Mouse (Mus musculus) liver, embryonic 13.5 days (tissue): ENCODE data around the gene Pja2. TPM values are rescaled to one million over a fixed set of nuclear protein-coding genes. Genes with fewer than 3 reads are reported as not detected.
"Not testable (repeated sequence)": the region's sequence is repeated elsewhere in the genome, so short reads cannot be mapped to it uniquely, and the experiment has no call there.

Source experiments
- ATAC-seq: fragments of 200-750 bp; cut with Nextera tagmentation; 2 replicates; pipeline ENCODE4 v1.8.0; 2017; ENCODE audit warnings: low read depth, mild to moderate bottlenecking, moderate number of reproducible peaks, moderate library complexity
- DNase-seq: peaks from one replicate; pipeline ENCODE4 v3.0.0; 2022
- H3K27ac ChIP-seq: fragments of 300-500 bp; sonication (generic); 2 replicates; pipeline ENCODE4 v1.5.1; 2015; ENCODE audit warnings: moderate library complexity, mild to moderate bottlenecking, inconsistent platforms
- H3K27me3 ChIP-seq: fragments of 300-500 bp; sonication (generic); 2 replicates; pipeline ENCODE4 v1.6.1; 2015; ENCODE audit warnings: mild to moderate bottlenecking, inconsistent platforms
- H3K36me3 ChIP-seq: fragments of 300-500 bp; sonication (generic); 2 replicates; pipeline ENCODE4 v1.6.1; 2015; ENCODE audit warnings: mild to moderate bottlenecking, inconsistent platforms
- H3K4me1 ChIP-seq: fragments of 300-500 bp; sonication (generic); replicated peaks from 2 replicates; pipeline ENCODE4 v1.6.1; 2015; ENCODE audit warnings: inconsistent platforms
- H3K4me2 ChIP-seq: fragments of 300-500 bp; sonication (generic); 2 replicates; pipeline ENCODE4 v1.6.1; 2015; ENCODE audit warnings: inconsistent platforms, mild to moderate bottlenecking, moderate library complexity
- H3K4me3 ChIP-seq: fragments of 300-500 bp; sonication (generic); replicated peaks from 2 replicates; pipeline ENCODE4 v1.5.1; 2015; ENCODE audit warnings: mild to moderate bottlenecking, inconsistent platforms
- H3K9ac ChIP-seq: fragments of 300-500 bp; sonication (generic); 2 replicates; pipeline ENCODE4 v1.6.1; 2015; ENCODE audit warnings: mild to moderate bottlenecking, inconsistent platforms
- H3K9me3 ChIP-seq: fragments of 300-500 bp; sonication (generic); replicated peaks from 2 replicates; pipeline ENCODE4 v1.6.1; 2016; ENCODE audit warnings: inconsistent platforms
- whole genome bisulfite sequencing: fragments of 180-500 bp; shearing (Covaris S2); methylation state at CpG from one replicate; pipeline ENCODE4 v1.1.7; 2015; ENCODE audit not compliant: insufficient replicate concordance; 5-methylcytosine and 5-hydroxymethylcytosine counted together
- microRNA-seq: library from miRNA; unstranded; fragments of <30 nt; microRNA quantifications from one replicate; pipeline ENCODE4, GENCODE M21; 2016
- polyA plus RNA-seq: library from polyadenylated mRNA; unstranded; fragments of >200 nt; fragmentation: Nextera tagmentation; extraction: Ambion mirVana; gene quantifications from 2 replicates; pipeline ENCODE4 v1.2.1, GENCODE M21; 2015

Pja2 gene
- polyA plus RNA-seq, 1 experiment from 2014 or later, result 16.7 TPM

DNA sequence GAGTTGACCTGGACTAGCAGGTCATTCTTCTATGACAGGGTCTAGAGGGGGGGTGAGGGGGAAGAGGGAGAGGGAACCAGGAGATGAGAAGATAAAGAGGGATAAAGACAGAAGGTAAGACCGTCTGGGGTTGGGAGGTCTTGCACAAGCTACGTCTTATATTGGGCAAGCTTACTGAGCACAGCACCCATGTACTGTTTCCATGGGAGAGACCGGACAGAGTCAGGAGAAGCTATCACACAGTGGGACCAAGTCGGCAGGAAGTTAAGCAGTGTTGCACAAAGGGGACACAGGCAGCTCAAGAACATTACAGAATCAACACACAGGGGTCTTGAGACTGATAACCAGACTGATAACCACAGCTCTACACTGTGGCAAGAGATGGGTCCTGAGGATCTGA lies 100.1 kb downstream of the Pja2 start:
- H3K4me3 ChIP-seq, H3K9me3 ChIP-seq, H3K27me3 ChIP-seq, H3K4me1 ChIP-seq, H3K4me2 ChIP-seq, H3K27ac ChIP-seq, H3K9ac ChIP-seq, ATAC-seq, H3K36me3 ChIP-seq, DNase-seq: not testable (repeated sequence)
- WGBS, result 74% methylated on average over 4 of the region's 4 CpGs

DNA sequence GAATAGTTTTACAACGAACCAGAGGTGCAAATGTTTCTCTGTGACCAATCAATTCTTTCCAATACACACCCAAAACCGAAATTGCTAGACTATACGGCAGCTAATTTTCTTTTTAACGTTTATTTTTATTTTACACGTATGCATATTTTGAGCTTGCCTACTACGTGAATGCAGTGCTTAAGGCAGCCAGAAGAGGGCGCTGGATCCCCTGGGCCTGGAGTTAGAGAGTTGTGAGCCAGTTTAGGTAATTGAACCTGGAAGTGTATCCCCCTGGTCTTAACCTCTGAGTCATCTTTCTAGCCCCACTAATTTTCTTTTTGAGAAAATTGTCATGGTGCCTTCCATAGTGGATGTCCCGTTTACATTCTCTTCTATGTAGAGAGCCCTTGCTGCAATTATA lies 100.5 kb downstream of the Pja2 start:
- Histone ChIP-seq H3K4me2 (no peak overlapping the region), H3K27ac (no peak overlapping the region), H3K4me3 (no peak overlapping the region), H3K36me3 (no peaks in the 10 kb centered on the region), H3K4me1 (no peaks in the 10 kb centered on the region), H3K27me3 (no peaks in the 10 kb centered on the region), H3K9ac (no peak overlapping the region), H3K9me3 (no peaks in the 10 kb centered on the region)
- ATAC-seq (no peak), DNase-seq (no peak)
- WGBS, result 54% methylated on average over 8 of the region's 8 CpGs

Small RNA genes lying within 50 kb of the gene (microRNA-seq; reads per million reads assigned to microRNA genes)
- not detected for gene Gm24194
